13 mouse cellular contexts compared by ENCODE assay signal in the genomic region with DNA sequence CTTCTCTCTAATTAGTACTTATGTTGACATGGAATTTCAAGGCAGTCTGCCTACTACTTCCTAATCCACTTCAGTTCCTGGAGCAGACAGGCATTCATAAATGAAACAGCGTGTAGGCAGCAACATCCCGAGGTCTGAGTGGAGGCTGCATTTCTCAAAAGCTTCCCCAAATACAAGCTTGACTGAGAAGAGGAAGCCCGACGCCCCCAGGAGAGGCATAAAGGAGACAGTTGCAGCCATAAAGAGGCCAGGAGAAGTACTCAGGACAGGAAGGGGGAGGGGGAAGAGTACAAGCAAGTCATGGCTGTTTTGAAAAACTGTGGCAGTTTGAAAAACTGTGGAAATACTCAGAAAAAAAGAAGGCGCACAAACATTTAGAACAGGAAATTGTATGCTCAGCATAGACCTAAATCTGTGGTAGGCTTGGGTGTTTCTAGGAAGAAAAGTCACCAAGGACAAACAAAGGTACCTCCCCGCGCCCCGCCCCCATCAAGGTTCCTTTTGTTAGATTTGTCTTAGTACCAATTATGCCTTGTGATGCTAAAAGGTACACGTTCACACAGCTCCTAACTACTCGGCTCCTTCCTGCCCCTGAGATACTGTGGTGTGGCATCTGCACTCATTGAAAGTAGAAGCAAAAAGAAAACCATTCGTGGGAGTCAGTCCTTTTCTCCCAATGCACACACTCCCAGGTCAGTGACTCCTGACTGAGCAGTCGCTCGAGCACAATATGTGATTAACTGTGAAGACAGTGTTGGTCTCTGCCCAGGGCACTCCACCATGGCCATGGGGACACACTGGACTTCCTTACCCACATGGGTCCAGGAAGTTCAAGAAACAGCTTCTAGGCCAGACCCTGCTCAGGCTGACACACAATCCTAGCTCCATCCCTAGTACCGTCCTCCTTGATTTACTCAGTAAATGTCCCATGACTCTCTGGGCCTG.
A peak's percentile ranks its signal among the peaks of the same experiment; 100 is the strongest.
DNase-seq lines count a peak whose midpoint lies in the region; ATAC-seq and TF ChIP-seq lines count a peak whose summit lies in the region.
"Had no signal": no experiment of that assay in that cellular context is flagged by ENCODE, and none has a peak within 500 bp of the region (broad histone marks: within the 10 kb centered on the region; RNA-seq: fewer than 3 reads in every experiment).

No protein-coding gene starts in this region.

- no peak overlapping the region for H3K4me3 ChIP-seq in kidney, embryonic 14.5 days (ENCODE audit: low read length)
- H3K4me3 ChIP-seq in kidney, adult 2 months (ENCODE audit: insufficient read depth, low read depth, low read length), result no peak overlapping the region
- no peak overlapping the region for H3K4me3 ChIP-seq in ES-E14 (ENCODE audit: insufficient read depth in 1 of 2, low read depth in 1 of 2, low read length in 2 of 2, poor library complexity in 1 of 2, severe bottlenecking in 1 of 2)
- H3K4me3 ChIP-seq: hindbrain, embryonic 15.5 days; myocyte had no signal

- WGBS in kidney, embryonic 14.5 days, result 32% methylated on average over 14 of the region's 14 CpGs
- 43% methylated on average over 14 of the region's 14 CpGs for WGBS in kidney, adult 2 months

- no peaks in the 10 kb centered on the region for H3K27me3 ChIP-seq in kidney, embryonic 14.5 days (ENCODE audit: control insufficient read depth, insufficient read depth, low read length)
- H3K27me3 ChIP-seq in kidney, adult 2 months (replicated peaks; ENCODE audit: control insufficient read depth, insufficient read depth, low read length), result no peaks in the 10 kb centered on the region
- H3K27me3 ChIP-seq: CH12.LX; hindbrain, embryonic 15.5 days had no signal

- TF ChIP-seq POLR2A in kidney, adult 2 months (IDR thresholded peaks at IDR 0.05; ENCODE audit: low read depth, low read length), result no peak

- peak; percentile 24; the same call in 1 of the 2 replicates for ATAC-seq in kidney, embryonic 14.5 days (ENCODE audit: low FRiP score, low TSS enrichment)

- no peaks in the 10 kb centered on the region for H3K36me3 ChIP-seq in kidney, embryonic 14.5 days (ENCODE audit: control insufficient read depth, insufficient read depth, low read length)
- H3K36me3 ChIP-seq in kidney, adult 2 months (ENCODE audit: control insufficient read depth, insufficient read depth, low read length), result no peaks in the 10 kb centered on the region
- no peaks in the 10 kb centered on the region for H3K36me3 ChIP-seq in ES-E14 (ENCODE audit: control insufficient read depth, insufficient read depth, low read length, poor library complexity, severe bottlenecking)
- H3K36me3 ChIP-seq: hindbrain, embryonic 15.5 days had no signal

- no peak overlapping the region for H3K4me2 ChIP-seq in kidney, embryonic 14.5 days (replicated peaks; ENCODE audit: low read depth, low read length)
- H3K4me2 ChIP-seq: hindbrain, embryonic 15.5 days; liver, embryonic 11.5 days had no signal

- no peak for TF ChIP-seq CTCF in kidney, adult 2 months (conservative IDR thresholded peaks at IDR 0.05; ENCODE audit: insufficient read depth, insufficient read length, low read depth, low read length)

- no peak overlapping the region for H3K27ac ChIP-seq in kidney, embryonic 14.5 days (ENCODE audit: low read depth, low read length)
- H3K27ac ChIP-seq in kidney, adult 2 months (ENCODE audit: insufficient read depth, low read depth, low read length), result no peak overlapping the region
- no peak overlapping the region for H3K27ac ChIP-seq in ES-E14 (ENCODE audit: insufficient read depth, low read depth, low read length, poor library complexity, severe bottlenecking)
- H3K27ac ChIP-seq: hindbrain, embryonic 15.5 days had no signal

- H3K4me1 ChIP-seq in kidney, embryonic 14.5 days (ENCODE audit: control insufficient read depth, insufficient read depth, low read length), result peaks cover 11% of the 10 kb centered on the region
- no peaks in the 10 kb centered on the region for H3K4me1 ChIP-seq in kidney, adult 2 months (ENCODE audit: control insufficient read depth, insufficient read depth, low read length)
- H3K4me1 ChIP-seq in ES-E14 (ENCODE audit: control insufficient read depth in 2 of 2, insufficient read depth in 2 of 2, low read length in 2 of 2, poor library complexity in 1 of 2), result peaks cover 6% of the 10 kb centered on the region in 2 experiments; a peak in 1 of 4 replicates

- in situ Hi-C loops in ES-E14 (cut with MboI; ENCODE audit: low sequenced_read_pairs in 2 of 2, unreplicated experiment in 2 of 2), result no loop called here

- no peak for DNase-seq in kidney, adult 2 months
- peak; percentile 47 for DNase-seq in ES-E14 (ENCODE audit: low read depth, low spot score)
- peak; percentile 20 for DNase-seq in embryo, embryonic 10 days (ENCODE audit: low spot score)
- DNase-seq in kidney, postnatal 4 days, result peak; percentile 30 to 43
- no peak for DNase-seq in cerebellum, postnatal 4 days (ENCODE audit: low spot score in 2 of 2)
- no peak for DNase-seq in adrenal gland, adult 18-20 months (ENCODE audit: low spot score in 2 of 2)
- DNase-seq: layer of hippocampus, adult 9-11 months; thymus, postnatal 14 days had no signal

- no peak overlapping the region for H3K9ac ChIP-seq in kidney, embryonic 14.5 days (ENCODE audit: low read depth, low read length)
- H3K9ac ChIP-seq in ES-E14 (ENCODE audit: insufficient read depth, low read depth, low read length, poor library complexity, severe bottlenecking), result no peak overlapping the region
- H3K9ac ChIP-seq: hindbrain, embryonic 15.5 days had no signal

- H3K9me3 ChIP-seq in kidney, embryonic 14.5 days (ENCODE audit: control insufficient read depth, low read length), result no peaks in the 10 kb centered on the region
- H3K9me3 ChIP-seq in ES-E14 (ENCODE audit: control insufficient read depth, insufficient read depth, low read depth, low read length), result no peaks in the 10 kb centered on the region
- H3K9me3 ChIP-seq: hindbrain, embryonic 15.5 days had no signal

TF ChIP-seq in ES-E14, 5 proteins besides CTCF, POLR2A, EP300 and RAD21:
- TF ChIP-seq ZC3H11A (IDR thresholded peaks at IDR 0.05; ENCODE audit: borderline replicate concordance, low read depth, low read length) (no peak), ZNF384 (IDR thresholded peaks at IDR 0.05; ENCODE audit: low read depth, low read length) (no peak), CHD2 (IDR thresholded peaks at IDR 0.05; ENCODE audit: low read depth, low read length) (no peak), MAFK (IDR thresholded peaks at IDR 0.05; ENCODE audit: insufficient read depth, low read depth, low read length) (no peak), HCFC1 (IDR thresholded peaks at IDR 0.05; ENCODE audit: borderline replicate concordance, insufficient read depth, low read length) (no peak)

Comparison
In these comparisons a context has a peak if more than half of its experiments do, and no peak if none do; other contexts are left out.
1. DNase-seq: peak in ES-E14 (single experiment), embryo, embryonic 10 days (single experiment) and kidney, postnatal 4 days (2 of 2); none in kidney, adult 2 months (single experiment), cerebellum, postnatal 4 days (0 of 2) and adrenal gland, adult 18-20 months (0 of 2).